Mouse (Mus musculus): ENCODE results near the gene Tbc1d15. TPM values are rescaled to one million over a fixed set of nuclear protein-coding genes. Genes with fewer than 3 reads are reported as not detected.

The Tbc1d15 gene
- polyA plus RNA-seq, 1 experiment: 6.2 TPM

DNA sequence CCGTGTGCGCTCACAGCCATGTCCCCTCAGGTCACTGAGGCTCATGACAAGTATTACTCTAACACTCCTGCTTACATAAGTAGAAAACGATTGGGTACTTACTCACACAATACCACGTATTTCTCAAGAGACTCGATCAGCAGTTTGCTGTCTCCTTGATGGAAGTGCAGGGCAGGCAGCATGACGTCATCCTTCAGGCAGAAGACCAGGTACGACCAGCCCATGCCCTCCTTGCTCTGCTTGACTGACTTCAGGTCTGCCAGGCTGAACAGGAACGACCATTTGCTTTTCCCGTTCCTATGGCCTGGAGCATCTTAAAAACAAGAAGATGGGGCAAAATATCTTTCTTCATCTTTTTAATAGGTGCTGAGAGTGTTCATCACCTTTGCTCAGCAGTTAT, 22.2 kb downstream of the Tbc1d15 start:
- Histone ChIP-seq H3K27me3 (ENCODE audit: control insufficient read depth, insufficient read depth, low read length) (no peaks in the 10 kb centered on the region), H3K4me1 (ENCODE audit: control insufficient read depth, insufficient read depth, insufficient read length, low read length) (peaks cover under 1% of the 10 kb centered on the region; the same call in 1 of the 2 replicates), H3K4me3 (ENCODE audit: low read depth, low read length) (no peak overlapping the region), H3K27ac (ENCODE audit: insufficient read depth, low read depth, low read length) (no peak overlapping the region), H3K36me3 (ENCODE audit: control insufficient read depth, insufficient read depth, low read length) (peaks cover 49% of the 10 kb centered on the region)
- WGBS: 83% methylated on average over 9 of the region's 9 CpGs
- TF ChIP-seq CTCF (IDR thresholded peaks at IDR 0.05; ENCODE audit: extremely low read depth, insufficient read length, insufficient replicate concordance, low read depth, low read length) (no peak), POLR2A (IDR thresholded peaks at IDR 0.05; ENCODE audit: low read depth, low read length) (no peak)

DNA sequence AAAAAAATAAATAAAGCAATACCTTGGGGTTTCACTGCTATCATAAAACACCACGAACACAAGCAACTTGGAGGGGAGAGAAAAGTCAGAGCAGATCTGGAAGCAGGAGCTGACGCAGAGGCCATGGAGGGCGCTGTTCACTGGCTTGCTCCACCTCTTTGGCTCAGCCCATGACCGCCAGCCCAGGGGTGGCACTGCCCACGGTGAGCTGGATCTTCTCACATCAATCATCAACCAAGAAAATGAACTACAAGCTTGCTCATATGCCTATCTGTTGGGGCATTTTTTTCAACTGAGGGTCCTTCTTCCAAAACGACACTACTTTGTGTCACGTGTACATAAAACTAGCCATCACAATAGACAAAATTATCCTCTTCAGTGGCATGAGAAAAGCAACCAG, 24.7 kb downstream of the Tbc1d15 start:
- Histone ChIP-seq H3K27ac (ENCODE audit: insufficient read depth, low read depth, low read length) (no peak overlapping the region), H3K36me3 (ENCODE audit: control insufficient read depth, insufficient read depth, low read length) (peaks cover 37% of the 10 kb centered on the region), H3K4me3 (ENCODE audit: low read depth, low read length) (no peak overlapping the region), H3K4me1 (ENCODE audit: control insufficient read depth, insufficient read depth, insufficient read length, low read length) (peaks cover 8% of the 10 kb centered on the region; the same call in 1 of the 2 replicates), H3K27me3 (ENCODE audit: control insufficient read depth, insufficient read depth, low read length) (no peaks in the 10 kb centered on the region)
- WGBS: 91% methylated on average over 7 of the region's 7 CpGs
- TF ChIP-seq POLR2A (IDR thresholded peaks at IDR 0.05; ENCODE audit: low read depth, low read length): no peak
- no peak for TF ChIP-seq CTCF (IDR thresholded peaks at IDR 0.05; ENCODE audit: extremely low read depth, insufficient read length, insufficient replicate concordance, low read depth, low read length)

DNA sequence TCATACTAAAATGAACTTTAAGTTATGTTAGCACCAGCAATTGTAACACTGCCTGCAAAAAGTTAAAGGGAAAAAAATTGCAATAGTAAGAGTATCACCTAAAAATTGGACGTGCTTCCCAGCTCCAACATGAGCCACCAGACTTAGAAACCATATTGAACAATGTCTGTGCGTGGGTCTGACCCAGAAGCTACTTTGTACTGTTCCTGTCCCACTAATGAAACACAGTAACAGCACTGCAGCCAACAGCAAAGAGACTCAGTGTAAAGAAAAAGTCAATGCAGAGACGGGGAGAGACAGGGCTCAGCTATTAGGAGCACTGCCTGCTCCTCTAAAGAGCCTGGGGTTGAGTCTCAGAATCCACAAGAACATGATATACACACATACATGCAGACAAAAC, 27.4 kb downstream of the Tbc1d15 start:
- 81% methylated on average over 3 of the region's 3 CpGs for WGBS
- Histone ChIP-seq H3K27ac (ENCODE audit: insufficient read depth, low read depth, low read length) (no peak overlapping the region), H3K4me1 (ENCODE audit: control insufficient read depth, insufficient read depth, insufficient read length, low read length) (peaks cover 8% of the 10 kb centered on the region; the same call in 1 of the 2 replicates), H3K27me3 (ENCODE audit: control insufficient read depth, insufficient read depth, low read length) (no peaks in the 10 kb centered on the region), H3K36me3 (ENCODE audit: control insufficient read depth, insufficient read depth, low read length) (peaks cover 41% of the 10 kb centered on the region), H3K4me3 (ENCODE audit: low read depth, low read length) (no peak overlapping the region)
- no peak for TF ChIP-seq CTCF (IDR thresholded peaks at IDR 0.05; ENCODE audit: extremely low read depth, insufficient read length, insufficient replicate concordance, low read depth, low read length)
- TF ChIP-seq POLR2A (IDR thresholded peaks at IDR 0.05; ENCODE audit: low read depth, low read length): no peak

DNA sequence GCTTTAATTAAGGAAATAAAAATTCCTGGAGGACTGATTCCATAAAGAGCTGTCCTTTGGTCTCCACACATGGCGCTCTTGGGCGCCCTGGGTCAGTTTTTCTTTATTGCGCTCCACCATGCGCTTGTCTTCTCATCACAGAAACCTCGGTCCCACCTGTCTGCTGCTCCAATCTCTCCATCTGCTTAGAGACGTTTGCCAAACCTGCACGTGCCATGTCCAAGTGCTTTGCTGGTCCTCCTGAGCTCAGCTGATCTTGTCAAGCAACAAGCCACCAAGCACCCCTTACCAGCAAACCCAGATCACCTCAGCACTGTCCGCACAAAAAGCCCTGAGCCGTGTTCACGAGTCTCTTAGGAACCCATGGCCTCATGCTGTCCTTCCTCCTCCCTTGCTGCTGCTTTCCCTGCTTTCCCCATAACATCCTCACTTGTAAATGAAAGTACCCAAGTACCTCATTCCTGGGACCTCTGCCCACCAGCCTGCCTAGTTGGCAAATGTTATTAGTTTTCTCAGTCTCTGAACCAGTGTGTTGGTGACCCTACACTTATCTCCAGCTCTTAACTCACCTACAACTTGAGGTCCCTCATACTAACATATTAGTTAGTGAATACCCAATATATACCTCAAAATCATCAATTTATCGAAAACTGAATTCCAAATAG, 38.2 kb downstream of the Tbc1d15 start:
- no peak overlapping the region for H3K4me3 ChIP-seq (ENCODE audit: low read depth, low read length)
- 92% methylated on average over 11 of the region's 11 CpGs for WGBS
- TF ChIP-seq CTCF (IDR thresholded peaks at IDR 0.05; ENCODE audit: extremely low read depth, insufficient read length, insufficient replicate concordance, low read depth, low read length) (no peak), POLR2A (IDR thresholded peaks at IDR 0.05; ENCODE audit: low read depth, low read length) (no peak)
- H3K36me3 ChIP-seq (ENCODE audit: control insufficient read depth, insufficient read depth, low read length): peaks cover 60% of the 10 kb centered on the region
- no peaks in the 10 kb centered on the region for H3K4me1 ChIP-seq (ENCODE audit: control insufficient read depth, insufficient read depth, insufficient read length, low read length)
- H3K27ac ChIP-seq (ENCODE audit: insufficient read depth, low read depth, low read length): no peak overlapping the region
- H3K27me3 ChIP-seq (ENCODE audit: control insufficient read depth, insufficient read depth, low read length): no peaks in the 10 kb centered on the region

DNA sequence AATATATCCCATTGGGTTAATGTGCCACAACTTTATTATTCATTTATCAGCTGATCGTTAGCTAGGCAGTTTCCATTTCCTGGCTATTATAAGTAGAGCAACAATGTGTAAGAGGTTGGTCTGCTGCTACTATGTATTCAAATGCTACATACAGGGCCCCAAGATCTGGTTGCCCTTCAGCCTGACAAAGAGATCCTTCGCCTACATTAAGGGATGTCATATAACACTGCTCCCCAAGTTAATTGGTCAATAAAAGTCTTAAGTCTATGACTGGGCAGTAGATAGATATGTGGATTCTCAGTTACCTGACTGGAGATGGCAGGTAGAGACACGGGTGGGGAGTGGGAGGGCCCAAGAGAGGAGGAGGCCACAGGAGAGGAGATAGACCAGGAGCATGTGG, 45.4 kb downstream of the Tbc1d15 start:
- H3K36me3 ChIP-seq (ENCODE audit: control insufficient read depth, insufficient read depth, low read length): peaks cover 39% of the 10 kb centered on the region
- WGBS: 28% methylated on average over 3 of the region's 3 CpGs
- H3K4me1 ChIP-seq (ENCODE audit: control insufficient read depth, insufficient read depth, insufficient read length, low read length): no peaks in the 10 kb centered on the region; the same call in 1 of the 2 replicates
- no peak overlapping the region for H3K4me3 ChIP-seq (ENCODE audit: low read depth, low read length)
- H3K27me3 ChIP-seq (ENCODE audit: control insufficient read depth, insufficient read depth, low read length): no peaks in the 10 kb centered on the region
- TF ChIP-seq CTCF (IDR thresholded peaks at IDR 0.05; ENCODE audit: extremely low read depth, insufficient read length, insufficient replicate concordance, low read depth, low read length) (no peak), POLR2A (IDR thresholded peaks at IDR 0.05; ENCODE audit: low read depth, low read length) (no peak)
- H3K27ac ChIP-seq (ENCODE audit: insufficient read depth, low read depth, low read length): no peak overlapping the region

DNA sequence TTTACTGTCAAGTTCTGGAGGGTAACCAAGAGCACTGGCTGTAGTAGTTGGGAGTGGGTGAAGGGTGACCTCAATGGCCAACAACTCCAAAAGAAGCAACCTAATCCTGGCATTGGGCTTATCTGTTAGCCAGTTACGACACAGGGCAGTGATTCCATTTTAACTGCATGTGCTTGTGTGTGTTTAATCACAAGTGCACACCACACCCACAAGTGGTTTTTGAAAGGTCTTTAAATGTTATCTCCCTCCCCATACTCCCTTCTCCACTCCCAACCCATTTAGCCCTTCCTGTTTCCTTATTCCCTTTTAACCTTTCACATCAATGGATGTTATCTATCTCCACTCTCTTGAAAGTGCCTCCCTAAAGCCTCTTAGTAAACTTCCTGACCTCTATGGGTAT, 46.0 kb downstream of the Tbc1d15 start:
- Histone ChIP-seq H3K27me3 (ENCODE audit: control insufficient read depth, insufficient read depth, low read length) (no peaks in the 10 kb centered on the region), H3K4me1 (ENCODE audit: control insufficient read depth, insufficient read depth, insufficient read length, low read length) (no peaks in the 10 kb centered on the region; the same call in 1 of the 2 replicates), H3K4me3 (ENCODE audit: low read depth, low read length) (no peak overlapping the region), H3K27ac (ENCODE audit: insufficient read depth, low read depth, low read length) (no peak overlapping the region), H3K36me3 (ENCODE audit: control insufficient read depth, insufficient read depth, low read length) (peaks cover 39% of the 10 kb centered on the region)
- no peak for TF ChIP-seq CTCF (IDR thresholded peaks at IDR 0.05; ENCODE audit: extremely low read depth, insufficient read length, insufficient replicate concordance, low read depth, low read length)
- TF ChIP-seq POLR2A (IDR thresholded peaks at IDR 0.05; ENCODE audit: low read depth, low read length): no peak
- 27% methylated on average over 1 of the region's 1 CpGs for WGBS

DNA sequence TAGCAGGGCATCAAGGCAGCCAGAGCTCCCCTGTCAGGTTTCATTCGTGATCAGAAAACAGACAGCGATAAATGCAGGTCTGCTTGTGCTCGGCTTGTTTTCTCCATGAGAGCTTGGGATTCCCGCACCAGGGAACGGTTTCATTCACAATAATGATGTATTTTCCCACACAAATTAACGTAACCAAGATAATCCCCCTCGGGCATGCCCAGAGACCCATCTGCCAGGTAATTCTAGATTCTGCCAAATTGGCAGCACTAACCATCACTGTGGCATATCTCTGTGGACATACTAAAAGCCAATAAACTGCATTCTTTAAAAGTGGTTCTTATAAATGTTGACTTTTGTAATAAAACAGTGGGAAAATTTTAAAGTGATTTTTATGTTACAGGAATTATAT, 60.1 kb downstream of the Tbc1d15 start:
- no peaks in the 10 kb centered on the region for H3K27me3 ChIP-seq (ENCODE audit: control insufficient read depth, insufficient read depth, low read length)
- H3K4me1 ChIP-seq (ENCODE audit: control insufficient read depth, insufficient read depth, insufficient read length, low read length): no peaks in the 10 kb centered on the region
- TF ChIP-seq CTCF (IDR thresholded peaks at IDR 0.05; ENCODE audit: extremely low read depth, insufficient read length, insufficient replicate concordance, low read depth, low read length): no peak
- TF ChIP-seq POLR2A (IDR thresholded peaks at IDR 0.05; ENCODE audit: low read depth, low read length): no peak
- H3K36me3 ChIP-seq (ENCODE audit: control insufficient read depth, insufficient read depth, low read length): no peaks in the 10 kb centered on the region
- no peak overlapping the region for H3K4me3 ChIP-seq (ENCODE audit: low read depth, low read length)
- WGBS: 84% methylated on average over 7 of the region's 7 CpGs
- H3K27ac ChIP-seq (ENCODE audit: insufficient read depth, low read depth, low read length): no peak overlapping the region
